Mouse (Mus musculus) layer of hippocampus, postnatal 14 days (tissue): ENCODE measurements at regions not wholly inside any gene's neighbourhood (a gene's known extent, or its start where the extent isn't known, plus 50 kb on each side); places are given as distances from the start of the nearest gene placed in this dataset.

ENCODE experiments used
- DNase-seq, 2 experiments: peaks; one replicate each; pipeline ENCODE4 v3.0.0; 2021 to 2022; ENCODE audit warnings: low spot score in 2 of 2, mixed read lengths in 1 of 2

- no peak for DNase-seq
Measured at GRCm38 (mm10) chr3:61849317-61849716, 483.6 kb upstream of the B430305J03Rik start.

- peak in 1 of 2 experiments; percentile 60 for DNase-seq
Measured at GRCm38 (mm10) chr3:61846703-61847102, 481.0 kb upstream of the B430305J03Rik start.

- DNase-seq, result peak in 1 of 2 experiments; percentile 19
Measured at GRCm38 (mm10) chr3:61839355-61840009, 473.7 kb upstream of the B430305J03Rik start.

GRCm38 (mm10) chr3:61816807-61817206, 451.1 kb upstream of the B430305J03Rik start:
- DNase-seq, result no peak

- DNase-seq, result no peak
Measured at GRCm38 (mm10) chr3:61796021-61796420, 430.3 kb upstream of the B430305J03Rik start.

GRCm38 (mm10) chr3:61790674-61791073, 424.9 kb upstream of the B430305J03Rik start:
- DNase-seq, result no peak
